Mouse (Mus musculus) embryonic facial prominence, embryonic 14.5 days (tissue): ENCODE measurements around the gene B4gat1. TPM values are rescaled to one million over a fixed set of nuclear protein-coding genes. Genes with fewer than 3 reads are reported as not detected.

Experiments
- ATAC-seq: fragments of 200-750 bp; cut with Nextera tagmentation; 2 replicates; pipeline ENCODE4 v1.8.0; 2017; ENCODE audit warnings: low read depth, moderate number of reproducible peaks, moderate TSS enrichment
- DNase-seq: peaks from one replicate; pipeline ENCODE4 v3.0.0-alpha.2; 2015; ENCODE audit warnings: low spot score
- H3K27ac ChIP-seq: fragments of 300-500 bp; sonication (generic); replicated peaks from 2 replicates; pipeline ENCODE4 v1.5.1; 2014; ENCODE audit warnings: low read depth, mild to moderate bottlenecking, low read length, moderate library complexity
- H3K27me3 ChIP-seq: fragments of 300-500 bp; sonication (generic); replicated peaks from 2 replicates; pipeline ENCODE4 v1.6.1; 2014; ENCODE audit warnings: low read length; ENCODE audit not compliant: control insufficient read depth, insufficient read depth
- H3K36me3 ChIP-seq: fragments of 300-500 bp; sonication (generic); 2 replicates; pipeline ENCODE4 v1.6.1; 2014; ENCODE audit warnings: low read length, mixed read lengths; ENCODE audit not compliant: control insufficient read depth, insufficient read depth
- H3K4me1 ChIP-seq: fragments of 300-500 bp; sonication (generic); 2 replicates; pipeline ENCODE4 v1.6.1; 2014; ENCODE audit warnings: antibody characterized with exemption, low read length; ENCODE audit not compliant: control insufficient read depth, insufficient read depth
- H3K4me2 ChIP-seq: fragments of 300-500 bp; sonication (generic); 2 replicates; pipeline ENCODE4 v1.6.1; 2014; ENCODE audit warnings: low read depth, mild to moderate bottlenecking, low read length, moderate library complexity, mixed read lengths
- H3K4me3 ChIP-seq: fragments of 300-500 bp; sonication (generic); 2 replicates; pipeline ENCODE4 v1.5.1; 2014; ENCODE audit warnings: low read depth, mild to moderate bottlenecking, low read length
- H3K9ac ChIP-seq: fragments of 300-500 bp; sonication (generic); 2 replicates; pipeline ENCODE4 v1.6.1; 2014; ENCODE audit warnings: low read depth, mild to moderate bottlenecking, low read length, moderate library complexity, mixed read lengths
- H3K9me3 ChIP-seq: fragments of 300-500 bp; sonication (generic); 2 replicates; pipeline ENCODE4 v1.6.1; 2016; ENCODE audit warnings: low read length; ENCODE audit not compliant: control insufficient read depth
- WGBS: fragments of 180-500 bp; shearing (Covaris S2); extraction: QIAGEN DNeasy Blood & Tissue Kit; methylation state at CpG from one replicate; pipeline ENCODE4 v1.1.7; 2014; 5-methylcytosine and 5-hydroxymethylcytosine counted together
- polyA plus RNA-seq: library from polyadenylated mRNA; unstranded; fragments of >200 nt; fragmentation: Nextera tagmentation; extraction: Ambion mirVana; gene quantifications from 2 replicates; pipeline ENCODE4 v1.2.1, GENCODE M21; 2014

The B4gat1 gene
- polyA plus RNA-seq, 1 experiment from 2014 or later: 42.9 TPM

GRCm38 (mm10) chr19:5069486-5069885 lies 30.9 kb downstream of the B4gat1 start:
- H3K4me2 ChIP-seq: peak overlapping the region; percentile 77
- ATAC-seq: no peak
- WGBS: 74% methylated on average over 5 of the region's 5 CpGs
- peaks cover 46% of the 10 kb centered on the region for H3K4me1 ChIP-seq
- no peaks in the 10 kb centered on the region; the same call in 1 of the 2 replicates for H3K27me3 ChIP-seq
- H3K36me3 ChIP-seq: no peaks in the 10 kb centered on the region
- no peaks in the 10 kb centered on the region for H3K9me3 ChIP-seq
- peak overlapping the region; percentile 83 for H3K9ac ChIP-seq
- H3K4me3 ChIP-seq: peak overlapping the region; percentile 60
- H3K27ac ChIP-seq: peak overlapping the region; percentile 96
- DNase-seq: no peak

- DNase-seq (no peak), ATAC-seq (no peak)
- H3K9ac ChIP-seq: peak overlapping the region; percentile 83
- 74% methylated on average over 7 of the region's 7 CpGs for WGBS
- no peaks in the 10 kb centered on the region for H3K36me3 ChIP-seq
- H3K4me3 ChIP-seq: peak overlapping the region; percentile 60
- H3K9me3 ChIP-seq: no peaks in the 10 kb centered on the region
- H3K4me2 ChIP-seq: peak overlapping the region; percentile 77
- peaks cover 42% of the 10 kb centered on the region for H3K4me1 ChIP-seq
- H3K27me3 ChIP-seq: no peaks in the 10 kb centered on the region; the same call in 1 of the 2 replicates
- peak overlapping the region; percentile 96 for H3K27ac ChIP-seq
These were observed 31.4 kb downstream of the B4gat1 start for GRCm38 (mm10) chr19:5069978-5070377.

DNA sequence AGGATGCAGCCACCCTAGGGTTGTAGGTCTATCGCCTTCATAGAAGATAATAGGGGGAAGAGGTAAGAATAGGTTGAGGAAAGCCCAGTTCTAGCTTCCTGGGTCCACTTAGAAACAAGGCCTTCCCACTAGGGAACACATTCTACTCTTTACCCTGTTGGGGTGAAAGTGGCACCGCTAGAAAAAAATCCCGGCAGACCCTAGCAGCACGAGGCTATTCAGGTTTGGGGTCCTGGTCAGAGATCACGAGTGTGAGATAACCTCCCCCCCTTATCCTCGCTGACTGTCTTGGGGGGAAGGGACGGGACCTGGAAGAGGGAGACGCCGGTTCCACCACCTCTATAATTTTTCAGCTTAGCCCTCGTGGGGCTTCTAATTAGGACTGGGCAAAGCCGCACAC lies 32.5 kb downstream of the B4gat1 start:
- DNase-seq: no peak
- no peak for ATAC-seq
- Histone ChIP-seq H3K9me3 (no peaks in the 10 kb centered on the region), H3K4me2 (peak overlapping the region; percentile 77), H3K36me3 (no peaks in the 10 kb centered on the region), H3K9ac (peak overlapping the region; percentile 83), H3K4me1 (peaks cover 40% of the 10 kb centered on the region), H3K27me3 (no peaks in the 10 kb centered on the region; the same call in 1 of the 2 replicates), H3K27ac (peak overlapping the region; percentile 96), H3K4me3 (peak overlapping the region; percentile 60)
- 11% methylated on average over 11 of the region's 11 CpGs for whole genome bisulfite sequencing

GRCm38 (mm10) chr19:5071545-5072369 lies 33.1 kb downstream of the B4gat1 start:
- peak; percentile 98 for DNase-seq
- Histone ChIP-seq H3K27me3 (no peaks in the 10 kb centered on the region; the same call in 1 of the 2 replicates), H3K27ac (peak overlapping the region; percentile 96), H3K9ac (peak overlapping the region; percentile 83), H3K4me2 (peak overlapping the region; percentile 77), H3K36me3 (no peaks in the 10 kb centered on the region), H3K9me3 (no peaks in the 10 kb centered on the region), H3K4me3 (peak overlapping the region; percentile 60), H3K4me1 (peaks cover 39% of the 10 kb centered on the region)
- peak; percentile 91 for ATAC-seq
- WGBS: 0% methylated on average over 21 of the region's 40 CpGs

GRCm38 (mm10) chr19:5072389-5073019 lies 33.9 kb downstream of the B4gat1 start:
- DNase-seq (peak; percentile 87), ATAC-seq (peak; percentile 4; the same call in 1 of the 2 replicates)
- Histone ChIP-seq H3K36me3 (no peaks in the 10 kb centered on the region), H3K9ac (peak overlapping the region; percentile 41; the same call in 1 of the 2 replicates), H3K4me2 (peak overlapping the region; percentile 77), H3K4me1 (peaks cover 31% of the 10 kb centered on the region), H3K27ac (peak overlapping the region; percentile 96), H3K4me3 (peak overlapping the region; percentile 60), H3K9me3 (no peaks in the 10 kb centered on the region), H3K27me3 (no peaks in the 10 kb centered on the region; the same call in 1 of the 2 replicates)
- WGBS: 2% methylated on average over 20 of the region's 20 CpGs

GRCm38 (mm10) chr19:5073028-5073427 lies 34.4 kb downstream of the B4gat1 start:
- Histone ChIP-seq H3K27me3 (no peaks in the 10 kb centered on the region; the same call in 1 of the 2 replicates), H3K27ac (peak overlapping the region; percentile 96), H3K4me1 (peaks cover 28% of the 10 kb centered on the region), H3K36me3 (no peaks in the 10 kb centered on the region), H3K9ac (0 out of 2 replicates have a peak overlapping the region, but pooled peaks have one; percentile 41), H3K4me3 (peak overlapping the region; percentile 60), H3K4me2 (peak overlapping the region; percentile 77), H3K9me3 (no peaks in the 10 kb centered on the region)
- peak; percentile 19; the same call in 1 of the 2 replicates for ATAC-seq
- DNase-seq: peak; percentile 91
- under 1% methylated on average over 15 of the region's 15 CpGs for WGBS

GRCm38 (mm10) chr19:5073518-5073917 lies 34.9 kb downstream of the B4gat1 start:
- H3K4me2 ChIP-seq: peak overlapping the region; percentile 77; the same call in 1 of the 2 replicates
- H3K4me1 ChIP-seq: peaks cover 28% of the 10 kb centered on the region
- H3K36me3 ChIP-seq: no peaks in the 10 kb centered on the region
- WGBS: 40% methylated on average over 5 of the region's 5 CpGs
- DNase-seq: no peak
- H3K27me3 ChIP-seq: no peaks in the 10 kb centered on the region; the same call in 1 of the 2 replicates
- H3K4me3 ChIP-seq: 0 out of 2 replicates have a peak overlapping the region, but pooled peaks have one; percentile 60
- H3K27ac ChIP-seq: no peak overlapping the region
- H3K9me3 ChIP-seq: no peaks in the 10 kb centered on the region
- ATAC-seq: no peak
- H3K9ac ChIP-seq: no peak overlapping the region

DNA sequence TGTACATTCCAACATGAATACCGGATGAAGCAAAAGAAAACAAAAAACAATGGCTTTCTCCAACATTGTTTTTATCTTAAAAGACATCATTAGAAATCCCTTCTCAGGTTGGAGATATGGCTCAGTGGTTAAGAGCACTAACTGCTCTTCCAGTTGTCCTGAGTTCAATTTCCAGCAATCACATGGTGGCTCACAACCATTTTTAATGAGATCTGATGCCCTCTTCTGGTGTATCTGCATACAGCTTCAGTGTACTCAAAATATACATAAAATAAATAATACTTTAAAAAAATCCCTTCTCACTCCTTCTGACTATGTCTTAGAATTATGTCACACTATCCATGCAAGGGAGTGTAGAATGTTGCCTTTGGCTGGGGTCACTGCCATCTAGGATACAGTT lies 40.7 kb downstream of the B4gat1 start:
- Histone ChIP-seq H3K27me3 (peaks cover 40% of the 10 kb centered on the region), H3K4me1 (no peaks in the 10 kb centered on the region)
- 80% methylated on average over 1 of the region's 1 CpGs for WGBS

More for the DNA sequence above, 40.7 kb downstream of the B4gat1 start:
- no peak overlapping the region for H3K27ac ChIP-seq
- no peaks in the 10 kb centered on the region for H3K9me3 ChIP-seq
- no peak overlapping the region for H3K4me3 ChIP-seq
- ATAC-seq: no peak
- H3K9ac ChIP-seq: no peak overlapping the region
- no peak overlapping the region for H3K4me2 ChIP-seq
- DNase-seq: no peak
- H3K36me3 ChIP-seq: no peaks in the 10 kb centered on the region
